Mouse (Mus musculus): ENCODE data around the gene Gm37240.

DNA sequence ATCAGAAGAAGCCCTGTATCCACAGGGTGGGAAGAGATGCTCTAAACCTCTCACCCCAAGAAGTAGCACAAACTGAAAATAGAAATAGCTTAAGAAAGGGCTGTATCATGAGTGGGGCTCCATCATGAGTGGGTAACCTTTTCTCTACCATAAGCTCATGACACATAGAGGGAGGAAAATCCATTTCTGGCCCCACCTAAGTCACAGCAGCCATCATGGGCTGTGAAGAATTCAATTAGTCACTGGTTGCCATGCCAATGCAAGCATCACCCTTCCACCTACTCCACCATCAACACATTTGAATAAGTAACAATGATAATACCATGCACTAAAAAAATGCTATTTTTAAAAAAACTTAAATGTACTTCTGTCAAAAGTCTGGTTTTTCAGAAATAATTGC, 867.2 kb downstream of the Gm37240 start:
- TF ChIP-seq POLR2A (IDR thresholded peaks at IDR 0.05; ENCODE audit: insufficient read depth, low read length) (no peak), CTCF (IDR thresholded peaks at IDR 0.05; ENCODE audit: low read depth, low read length) (no peak)

Data from ES-Bruce4 (cell line).